Mouse (Mus musculus) CH12.LX (cell line): ENCODE results near the gene Osbpl11.

ENCODE experiments used
- CHD2 ChIP-seq: IDR thresholded peaks from 2 replicates; pipeline ENCODE4 v1.6.1; 2011; ENCODE audit warnings: low read length, improper control_type of control experiment
- CTCF ChIP-seq, 2 experiments: IDR thresholded peaks in 1 of 2; conservative IDR thresholded peaks in 1 of 2; 2 replicates each; pipeline ENCODE4 v1.5.1; 2011 to 2012; ENCODE audit warnings: low read depth in 2 of 2, low read length in 2 of 2, improper control_type of control experiment in 1 of 2, inconsistent platforms in 1 of 2, mild to moderate bottlenecking in 1 of 2, moderate library complexity in 1 of 2
- GABPA ChIP-seq: IDR thresholded peaks from 2 replicates; pipeline ENCODE4 v1.6.1; 2012; ENCODE audit warnings: low read depth, low read length, improper control_type of control experiment, inconsistent platforms; ENCODE audit not compliant: insufficient replicate concordance
- MXI1 ChIP-seq: IDR thresholded peaks from 2 replicates; pipeline ENCODE4 v1.6.1; 2011; ENCODE audit warnings: mild to moderate bottlenecking, low read depth, low read length, improper control_type of control experiment
- MYC ChIP-seq: IDR thresholded peaks from 2 replicates; pipeline ENCODE4 v1.6.1; 2011; ENCODE audit warnings: low read depth, mild to moderate bottlenecking, improper control_type of control experiment, low read length
- POLR2A ChIP-seq: IDR thresholded peaks from 2 replicates; pipeline ENCODE4 v1.6.1; 2011; ENCODE audit warnings: low read depth, mild to moderate bottlenecking, improper control_type of control experiment, low read length
- SIN3A ChIP-seq: IDR thresholded peaks from 2 replicates; pipeline ENCODE4 v1.6.1; 2012; ENCODE audit warnings: low read length, improper control_type of control experiment, inconsistent platforms
- SMC3 ChIP-seq: IDR thresholded peaks from 2 replicates; pipeline ENCODE4 v1.6.1; 2011; ENCODE audit warnings: low read depth, low read length, improper control_type of control experiment
- UBTF ChIP-seq: IDR thresholded peaks from 2 replicates; pipeline ENCODE4 v1.6.1; 2012; ENCODE audit warnings: low read depth, mild to moderate bottlenecking, inconsistent platforms, low read length, improper control_type of control experiment, moderate library complexity
- USF1 ChIP-seq: IDR thresholded peaks from 2 replicates; pipeline ENCODE4 v1.6.1; 2014; ENCODE audit warnings: low read depth, mild to moderate bottlenecking, inconsistent platforms, low read length, improper control_type of control experiment
- ZKSCAN1 ChIP-seq: IDR thresholded peaks from 2 replicates; pipeline ENCODE4 v1.6.1; 2012; ENCODE audit warnings: low read depth, inconsistent platforms, low read length, improper control_type of control experiment, borderline replicate concordance
- ZNF384 ChIP-seq: IDR thresholded peaks from 2 replicates; pipeline ENCODE4 v1.6.1; 2012; ENCODE audit warnings: low read depth, low read length, improper control_type of control experiment, inconsistent platforms

GRCm38 (mm10) chr16:33239305-33239704 lies 54.4 kb downstream of the Osbpl11 start:
- TF ChIP-seq MXI1 = no peak
- no peak for TF ChIP-seq CTCF (conservative IDR thresholded peaks at IDR 0.05 in 1 of 2, IDR thresholded peaks at IDR 0.05 in 1 of 2; ENCODE audit: low read depth in 2 of 2, low read length in 2 of 2)
- TF ChIP-seq MYC = no peak
- no peak for TF ChIP-seq ZKSCAN1
- TF ChIP-seq POLR2A = no peak
- no peak for TF ChIP-seq CHD2
- no peak for TF ChIP-seq USF1
- no peak for TF ChIP-seq UBTF
- no peak for TF ChIP-seq SMC3
- no peak for TF ChIP-seq ZNF384
- TF ChIP-seq SIN3A = no peak
- no peak for TF ChIP-seq GABPA
